Mouse (Mus musculus) macrophage (primary cell): ENCODE results near the gene Akt1. TPM values are rescaled to one million over a fixed set of nuclear protein-coding genes. Genes with fewer than 3 reads are reported as not detected.

Source experiments
- H3K27ac ChIP-seq: fragments of 350-480 bp; formaldehyde crosslinking; 2 replicates; pipeline ENCODE4 v1.9.0; 2021
- H3K36me3 ChIP-seq: fragments of 350-480 bp; formaldehyde crosslinking; 2 replicates; pipeline ENCODE4 v1.9.0; 2021; ENCODE audit errors: inconsistent target
- H3K4me3 ChIP-seq: fragments of 350-480 bp; formaldehyde crosslinking; 2 replicates; pipeline ENCODE4 v1.9.0; 2021; ENCODE audit errors: inconsistent target
- H3K79me2 ChIP-seq: fragments of 350-480 bp; formaldehyde crosslinking; 2 replicates; pipeline ENCODE4 v1.9.0; 2021; ENCODE audit errors: inconsistent target
- WGBS: methylation state at CpG from one replicate; pipeline ENCODE4 v1.1.7; 2026; ENCODE audit warnings: inconsistent platforms; ENCODE audit not compliant: missing documents; 5-methylcytosine and 5-hydroxymethylcytosine counted together
- polyA plus RNA-seq: library from polyadenylated mRNA; stranded (reverse); fragments of 250-400 nt; gene quantifications from 3 replicates; pipeline ENCODE4 v1.2.4, GENCODE M21; 2018; ENCODE audit warnings: inconsistent platforms

Akt1 gene
- polyA plus RNA-seq, 1 experiment from 2014 or later: 203 TPM

- H3K27ac ChIP-seq: no peak overlapping the region
- 46% methylated on average over 6 of the region's 6 CpGs for WGBS
- H3K79me2 ChIP-seq: no peaks in the 10 kb centered on the region
- no peak overlapping the region for H3K4me3 ChIP-seq
- no peaks in the 10 kb centered on the region for H3K36me3 ChIP-seq
These were observed 28.0 kb upstream of the Akt1 start for GRCm38 (mm10) chr12:112702374-112703320.

DNA sequence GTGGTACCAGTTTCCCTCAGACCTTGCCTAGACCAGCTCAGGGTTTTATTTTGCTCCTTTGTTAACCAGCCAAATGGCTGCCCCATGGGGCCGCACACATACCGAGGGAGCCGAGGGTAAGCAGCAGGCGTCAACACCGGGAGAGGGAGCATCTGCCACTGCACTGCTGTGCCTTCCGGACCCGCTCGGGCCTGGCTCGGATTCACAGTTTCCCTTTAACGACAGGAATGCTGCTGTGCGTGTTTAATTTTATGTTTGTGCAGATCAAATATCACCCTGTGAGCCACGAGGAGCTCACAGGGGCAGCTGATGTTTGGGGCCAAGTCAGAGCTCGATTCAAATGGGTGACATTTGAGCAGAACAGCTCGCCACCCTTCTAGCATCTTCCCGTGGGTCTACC lies 25.8 kb upstream of the Akt1 start:
- no peak overlapping the region for H3K27ac ChIP-seq
- 31% methylated on average over 14 of the region's 15 CpGs for WGBS
- H3K79me2 ChIP-seq: no peaks in the 10 kb centered on the region
- H3K36me3 ChIP-seq: no peaks in the 10 kb centered on the region
- no peak overlapping the region for H3K4me3 ChIP-seq

DNA sequence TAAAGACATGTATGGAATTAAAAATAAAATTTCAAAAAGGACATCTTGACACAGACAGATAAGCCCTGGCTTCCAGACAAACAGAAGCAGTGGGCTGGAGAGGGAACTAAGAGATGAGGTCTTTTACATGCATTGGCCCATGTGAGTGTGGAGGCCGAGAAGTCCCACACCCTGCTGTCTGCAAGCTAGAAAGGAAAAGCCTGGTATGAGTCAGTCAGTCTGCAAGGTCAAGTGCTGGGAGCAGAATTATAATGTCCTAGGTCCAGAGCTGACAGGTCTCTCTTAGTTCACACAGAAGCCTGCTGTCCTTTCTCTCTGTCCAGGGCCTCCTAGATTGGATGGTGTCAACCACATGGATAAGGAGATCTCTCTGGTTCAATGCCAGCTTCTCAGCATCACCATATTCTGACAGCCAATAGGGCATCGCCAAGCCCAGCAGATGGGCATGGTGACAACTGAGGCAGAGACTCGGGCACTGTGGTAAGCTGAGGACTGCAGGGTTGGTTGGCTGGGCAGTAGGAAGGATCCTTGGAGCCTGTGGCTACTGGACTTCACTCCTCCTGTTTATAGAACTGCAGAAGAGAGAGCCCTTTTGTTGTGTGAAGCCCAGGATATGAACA lies 22.2 kb upstream of the Akt1 start:
- Histone ChIP-seq H3K79me2 (peaks cover 11% of the 10 kb centered on the region; the same call in 1 of the 2 replicates), H3K27ac (no peak overlapping the region), H3K4me3 (no peak overlapping the region), H3K36me3 (no peaks in the 10 kb centered on the region)
- WGBS: 89% methylated on average over 3 of the region's 3 CpGs

DNA sequence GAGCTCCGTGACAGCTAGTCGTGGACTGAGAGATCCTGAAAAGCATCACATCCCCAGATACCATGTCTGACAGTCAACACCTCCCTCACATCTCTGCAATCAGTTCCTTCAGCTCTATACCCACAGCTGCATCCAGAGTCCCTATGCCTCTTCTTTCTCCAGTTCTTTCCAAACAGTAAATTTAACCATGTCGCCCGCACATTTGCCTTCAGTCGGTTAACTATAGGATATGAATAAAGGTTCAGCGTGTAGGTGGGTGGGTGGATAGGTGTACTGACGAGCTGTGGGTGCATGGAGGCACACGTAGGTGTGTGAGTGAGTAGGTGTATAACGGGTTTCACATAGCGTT lies 19.4 kb upstream of the Akt1 start:
- peak overlapping the region; percentile 79 for H3K27ac ChIP-seq
- peaks cover 11% of the 10 kb centered on the region; the same call in 1 of the 2 replicates for H3K79me2 ChIP-seq
- H3K4me3 ChIP-seq: peak overlapping the region; percentile 87
- H3K36me3 ChIP-seq: no peaks in the 10 kb centered on the region
- WGBS: 81% methylated on average over 10 of the region's 10 CpGs

DNA sequence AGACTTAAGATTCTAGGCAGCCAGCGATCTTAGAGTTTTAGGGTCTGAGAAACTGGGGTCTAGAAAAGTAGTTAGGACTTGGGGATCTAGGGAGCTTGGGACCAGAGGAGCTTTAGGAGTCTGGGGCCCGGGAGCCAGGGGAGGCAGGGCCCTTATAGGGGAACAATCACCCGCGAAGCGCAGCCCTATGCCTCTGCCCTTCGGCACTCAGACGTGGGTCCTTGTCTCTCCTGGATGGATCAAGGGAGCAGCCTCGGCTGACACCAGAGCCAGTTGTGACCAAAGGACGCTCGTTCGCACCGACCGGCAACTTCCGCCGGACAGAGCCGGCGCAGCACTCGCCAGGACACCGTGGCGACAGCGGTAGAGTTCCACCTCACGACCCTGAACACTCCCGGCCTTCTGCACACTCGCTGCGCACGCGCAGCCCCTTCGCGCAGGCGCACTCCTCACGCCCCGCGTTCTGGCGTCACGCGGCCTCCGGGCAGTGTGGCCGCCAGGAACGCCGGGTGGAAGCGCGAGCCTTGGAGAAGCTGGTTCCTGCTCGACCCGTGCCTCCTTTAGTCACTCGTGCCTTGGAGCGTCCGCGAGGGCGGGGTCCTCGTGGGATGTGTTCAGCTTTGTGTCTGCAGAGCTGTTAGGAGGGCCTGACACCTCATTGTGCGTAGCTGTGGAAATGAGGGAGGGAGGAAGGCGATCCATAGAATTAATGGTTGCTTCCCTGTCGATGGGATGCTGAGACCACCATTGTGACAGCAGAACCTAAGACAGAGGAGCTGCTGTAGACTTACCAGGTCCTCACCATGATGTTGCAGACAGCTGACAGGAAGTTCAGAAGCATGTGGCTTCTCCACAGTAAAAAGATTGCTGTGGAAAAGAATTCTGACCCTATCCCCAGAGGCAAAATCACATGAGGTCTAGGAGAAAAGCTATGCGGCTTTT lies 18.8 kb upstream of the Akt1 start:
- Histone ChIP-seq H3K36me3 (no peaks in the 10 kb centered on the region), H3K79me2 (peaks cover 11% of the 10 kb centered on the region; the same call in 1 of the 2 replicates), H3K4me3 (peak overlapping the region; percentile 87), H3K27ac (peak overlapping the region; percentile 79)
- 3% methylated on average over 54 of the region's 54 CpGs for WGBS

DNA sequence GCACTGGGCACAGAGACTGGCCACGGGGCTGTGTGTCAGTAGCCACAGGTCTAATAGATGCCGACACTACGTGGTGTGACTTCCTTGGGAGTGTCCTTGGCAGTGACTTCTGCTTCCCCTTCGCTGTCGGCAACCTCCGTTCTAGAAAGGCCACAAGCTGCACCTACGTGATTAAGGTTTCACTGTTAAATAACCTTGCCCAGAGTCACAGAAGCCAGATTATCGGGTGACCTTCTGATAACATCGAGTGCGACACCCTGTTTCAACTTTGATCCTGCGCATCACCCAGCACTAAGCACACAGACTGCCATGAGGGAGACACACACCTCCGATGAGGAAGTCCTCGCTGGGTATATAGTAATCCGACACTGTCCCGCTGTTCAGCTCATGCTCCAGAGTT lies 13.8 kb upstream of the Akt1 start:
- Histone ChIP-seq H3K79me2 (peaks cover 11% of the 10 kb centered on the region; the same call in 1 of the 2 replicates), H3K36me3 (no peaks in the 10 kb centered on the region), H3K4me3 (peak overlapping the region; percentile 10; the same call in 1 of the 2 replicates), H3K27ac (peak overlapping the region; percentile 38)
- WGBS: 5% methylated on average over 15 of the region's 15 CpGs

- H3K36me3 ChIP-seq: no peaks in the 10 kb centered on the region
- H3K79me2 ChIP-seq: no peaks in the 10 kb centered on the region
- H3K27ac ChIP-seq: no peak overlapping the region
- no peak overlapping the region for H3K4me3 ChIP-seq
- 92% methylated on average over 7 of the region's 7 CpGs for WGBS
These were observed 8.7 kb upstream of the Akt1 start for GRCm38 (mm10) chr12:112683351-112683750.

DNA sequence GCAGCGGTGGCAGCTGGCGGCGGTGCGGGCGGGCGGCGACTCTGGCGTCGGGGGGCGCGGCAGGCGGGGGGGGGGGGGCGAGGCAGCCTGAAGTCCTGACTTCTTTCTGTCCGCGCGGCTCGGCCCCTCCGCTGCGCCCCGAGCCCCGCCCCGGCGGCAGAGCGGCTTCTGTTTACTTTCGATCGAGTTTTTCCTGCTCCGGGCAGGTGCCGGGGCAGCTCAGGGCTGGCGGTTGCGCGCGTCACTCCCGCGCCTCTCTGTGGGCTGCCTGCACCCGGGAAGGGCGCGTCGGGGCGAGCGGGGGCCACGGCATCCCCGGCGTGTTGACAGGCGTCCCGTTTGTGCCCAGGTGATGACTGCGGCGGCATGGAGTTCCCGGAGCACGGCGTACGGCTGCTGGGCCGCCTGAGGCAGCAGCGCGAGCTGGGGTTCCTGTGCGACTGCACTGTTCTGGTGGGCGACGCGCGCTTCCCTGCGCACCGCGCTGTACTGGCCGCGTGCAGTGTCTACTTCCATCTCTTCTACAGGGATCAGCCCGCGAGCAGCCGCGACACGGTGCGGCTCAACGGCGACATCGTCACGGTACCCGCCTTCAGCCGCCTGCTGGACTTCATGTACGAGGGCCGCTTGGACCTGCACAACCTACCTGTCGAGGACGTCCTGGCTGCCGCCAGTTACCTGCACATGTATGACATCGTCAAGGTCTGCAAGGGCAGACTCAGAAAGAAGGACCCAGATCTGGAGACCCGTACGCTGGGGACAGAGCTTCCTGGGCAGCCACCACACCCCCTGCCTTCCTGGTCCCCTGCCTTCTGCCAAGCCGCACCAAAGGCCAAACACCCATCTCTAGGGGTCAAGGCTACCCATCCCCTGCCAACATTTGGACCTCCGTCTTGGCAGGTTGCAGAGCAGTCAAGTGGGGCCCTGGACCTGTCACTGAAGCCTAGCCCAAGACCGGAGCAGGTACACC lies 4.6 kb upstream of the Akt1 start:
- H3K27ac ChIP-seq: no peak overlapping the region

GRCm38 (mm10) chr12:112678555-112679026 lies 3.9 kb upstream of the Akt1 start, which contains the start of gene Zbtb42:
Gene Zbtb42, plus strand, starts transcription at chr12:112678828.
- WGBS: 1% methylated on average over 59 of the region's 60 CpGs
- Histone ChIP-seq H3K36me3 (no peaks in the 10 kb centered on the region), H3K4me3 (peak within 1 kb of the TSS; percentile 22; the same call in 1 of the 2 replicates), H3K79me2 (no peaks in the 10 kb centered on the region), H3K27ac (no peak within 1 kb of the TSS)

More for the DNA sequence above, 4.6 kb upstream of the Akt1 start:
- H3K4me3 ChIP-seq: no peak overlapping the region
- 10% methylated on average over 78 of the region's 87 CpGs for WGBS
- no peaks in the 10 kb centered on the region for H3K79me2 ChIP-seq
- no peaks in the 10 kb centered on the region for H3K36me3 ChIP-seq

DNA sequence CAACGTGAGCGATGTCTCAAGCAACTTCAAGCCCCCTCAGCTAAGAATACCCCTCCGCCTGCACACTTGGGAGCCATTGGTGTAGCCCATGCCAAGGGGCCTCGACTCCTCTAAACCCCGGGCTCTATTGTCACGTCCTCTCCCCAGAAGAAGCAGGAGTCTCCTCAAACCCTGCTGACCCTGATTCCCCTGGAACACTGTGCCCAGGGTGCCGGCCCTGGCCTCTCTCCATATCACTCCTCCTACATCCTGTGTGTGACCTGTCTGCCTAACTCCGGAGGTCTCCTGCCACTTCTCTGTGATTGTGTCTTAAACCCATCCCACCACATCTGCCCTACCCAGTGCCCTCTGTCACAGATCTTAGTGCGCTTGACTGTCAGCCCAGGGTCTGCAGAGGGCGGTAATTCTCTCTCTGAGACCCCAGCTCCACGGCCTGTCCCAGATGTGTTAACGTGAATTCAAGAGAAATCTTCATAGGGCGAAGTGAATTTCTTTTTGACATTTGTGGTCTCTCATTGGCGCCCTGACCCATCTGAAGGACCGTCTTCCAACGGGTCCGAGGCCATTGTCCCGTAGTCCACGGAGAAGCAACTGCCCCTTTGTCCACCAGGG lies 3.4 kb upstream of the Akt1 start:
- peak overlapping the region; percentile 22; the same call in 1 of the 2 replicates for H3K4me3 ChIP-seq
- H3K36me3 ChIP-seq: no peaks in the 10 kb centered on the region
- WGBS: 55% methylated on average over 19 of the region's 19 CpGs
- no peak overlapping the region for H3K27ac ChIP-seq
- H3K79me2 ChIP-seq: peaks cover 5% of the 10 kb centered on the region

GRCm38 (mm10) chr12:112677076-112677475 lies 2.4 kb upstream of the Akt1 start:
- Histone ChIP-seq H3K36me3 (no peaks in the 10 kb centered on the region), H3K27ac (no peak overlapping the region), H3K4me3 (no peak overlapping the region), H3K79me2 (peaks cover 15% of the 10 kb centered on the region)
- 65% methylated on average over 5 of the region's 5 CpGs for WGBS

- Histone ChIP-seq H3K4me3 (peak overlapping the region; percentile 48), H3K27ac (peak overlapping the region; percentile 87), H3K79me2 (peaks cover 31% of the 10 kb centered on the region), H3K36me3 (no peaks in the 10 kb centered on the region; the same call in 1 of the 2 replicates)
- 25% methylated on average over 17 of the region's 18 CpGs for WGBS
These were observed 756 bp upstream of the Akt1 start for GRCm38 (mm10) chr12:112675245-112676035.
